Mouse (Mus musculus): ENCODE data around the gene Exd1. TPM values are rescaled to one million over a fixed set of nuclear protein-coding genes. Genes with fewer than 3 reads are reported as not detected.
"Not testable (repeated sequence)": the region's sequence is repeated elsewhere in the genome, so short reads cannot be mapped to it uniquely, and the experiment has no call there.

Exd1 gene
- polyA plus RNA-seq, 1 experiment, result 0.05 TPM

- TF ChIP-seq CEBPB (IDR thresholded peaks at IDR 0.05; ENCODE audit: low read depth), result no peak
- no peak for TF ChIP-seq MAX (IDR thresholded peaks at IDR 0.05)
- TF ChIP-seq MYOG (IDR thresholded peaks at IDR 0.05; ENCODE audit: control insufficient read depth, extremely low read depth, insufficient read length), result no peak
- no peak for TF ChIP-seq USF1 (IDR thresholded peaks at IDR 0.05; ENCODE audit: low read depth)
- TF ChIP-seq MYOD1 (IDR thresholded peaks at IDR 0.05; ENCODE audit: control insufficient read depth, insufficient read length, low read depth), result no peak
- TF ChIP-seq FOSL1 (IDR thresholded peaks at IDR 0.05; ENCODE audit: insufficient read depth, low read length, poor library complexity, severe bottlenecking), result no peak
- TF ChIP-seq CTCF (IDR thresholded peaks at IDR 0.05; ENCODE audit: control insufficient read depth, insufficient read depth, insufficient read length), result no peak
- Histone ChIP-seq H3K27me3 (ENCODE audit: control insufficient read depth, insufficient read depth, insufficient read length) (no peaks in the 10 kb centered on the region), H3K79me3 (ENCODE audit: low read depth) (no peaks in the 10 kb centered on the region), H3K4me3 (ENCODE audit: insufficient read depth, poor library complexity, severe bottlenecking) (no peak overlapping the region), H3ac (ENCODE audit: control insufficient read depth, insufficient read length, low read depth) (no peak overlapping the region), H3K79me2 (ENCODE audit: control insufficient read depth, insufficient read depth) (no peaks in the 10 kb centered on the region), H3K36me3 (ENCODE audit: control insufficient read depth, insufficient read depth) (no peaks in the 10 kb centered on the region)
Observed at GRCm38 (mm10) chr2:119512292-119512691, 35.1 kb downstream of the Exd1 start.

GRCm38 (mm10) chr2:119510856-119511255 is 36.6 kb downstream of the Exd1 start:
- Histone ChIP-seq H3K36me3 (ENCODE audit: control insufficient read depth, insufficient read depth) (no peaks in the 10 kb centered on the region), H3K27me3 (ENCODE audit: control insufficient read depth, insufficient read depth, insufficient read length) (no peaks in the 10 kb centered on the region), H3K4me3 (ENCODE audit: insufficient read depth, poor library complexity, severe bottlenecking) (no peak overlapping the region), H3K79me3 (ENCODE audit: low read depth) (no peaks in the 10 kb centered on the region), H3K79me2 (ENCODE audit: control insufficient read depth, insufficient read depth) (no peaks in the 10 kb centered on the region), H3ac (ENCODE audit: control insufficient read depth, insufficient read length, low read depth) (no peak overlapping the region)
- TF ChIP-seq MYOD1 (IDR thresholded peaks at IDR 0.05; ENCODE audit: control insufficient read depth, insufficient read length, low read depth), result no peak
- no peak for TF ChIP-seq MYOG (IDR thresholded peaks at IDR 0.05; ENCODE audit: control insufficient read depth, extremely low read depth, insufficient read length)
- no peak for TF ChIP-seq MAX (IDR thresholded peaks at IDR 0.05)

DNA sequence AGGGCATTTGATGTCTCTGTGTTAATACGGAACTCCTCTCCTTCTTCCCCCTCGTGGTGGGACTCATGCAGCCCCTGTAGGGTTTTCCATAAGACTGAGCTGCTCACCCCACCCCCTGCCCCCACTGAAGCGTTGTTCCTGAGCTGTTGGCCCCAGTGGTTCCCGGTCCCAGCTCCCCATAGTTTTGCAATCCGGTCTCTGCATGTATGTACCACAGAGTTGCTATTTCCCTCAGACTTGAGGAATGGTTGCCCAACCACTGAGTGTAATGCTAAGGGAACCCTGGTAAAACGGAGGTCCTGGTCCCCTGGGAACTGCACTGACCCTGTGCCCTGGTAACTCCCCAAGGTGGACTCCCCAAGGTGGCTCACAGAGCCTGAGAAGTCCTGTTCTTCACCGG is 38.9 kb downstream of the Exd1 start:
- H3K79me3 ChIP-seq (ENCODE audit: low read depth); H3K36me3 ChIP-seq (ENCODE audit: control insufficient read depth, insufficient read depth); H3K79me2 ChIP-seq (ENCODE audit: control insufficient read depth, insufficient read depth); H3K4me3 ChIP-seq (ENCODE audit: insufficient read depth, poor library complexity, severe bottlenecking); H3K27me3 ChIP-seq (ENCODE audit: control insufficient read depth, insufficient read depth, insufficient read length); H3ac ChIP-seq (ENCODE audit: control insufficient read depth, insufficient read length, low read depth): not testable (repeated sequence)

DNA sequence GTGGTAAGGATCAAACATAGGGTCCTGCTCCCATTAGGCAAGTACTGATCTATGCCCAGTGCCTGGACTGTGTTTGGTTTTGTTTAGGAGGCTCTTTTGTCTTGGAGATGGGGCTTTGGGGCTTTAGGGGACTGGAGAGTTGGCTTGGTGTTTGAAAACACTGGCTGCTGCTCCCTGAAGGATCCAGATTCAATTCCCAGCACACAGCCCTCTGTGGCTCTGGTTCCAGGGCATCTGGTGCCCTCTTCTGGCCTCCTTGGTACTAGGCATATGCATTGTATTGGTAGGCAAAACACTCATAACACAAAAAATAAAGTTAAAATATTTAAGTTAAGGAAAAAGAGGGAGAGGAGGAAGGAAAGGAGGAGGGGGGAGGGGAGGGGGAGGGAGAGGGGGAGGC is 40.3 kb downstream of the Exd1 start:
- H3K79me3 ChIP-seq (ENCODE audit: low read depth), result no peaks in the 10 kb centered on the region
- no peaks in the 10 kb centered on the region for H3K36me3 ChIP-seq (ENCODE audit: control insufficient read depth, insufficient read depth)
- TF ChIP-seq USF1 (IDR thresholded peaks at IDR 0.05; ENCODE audit: low read depth) (no peak), CTCF (IDR thresholded peaks at IDR 0.05; ENCODE audit: control insufficient read depth, insufficient read depth, insufficient read length) (no peak), MYOD1 (IDR thresholded peaks at IDR 0.05; ENCODE audit: control insufficient read depth, insufficient read length, low read depth) (no peak), CEBPB (IDR thresholded peaks at IDR 0.05; ENCODE audit: low read depth) (no peak), FOSL1 (IDR thresholded peaks at IDR 0.05; ENCODE audit: insufficient read depth, low read length, poor library complexity, severe bottlenecking) (no peak), MYOG (IDR thresholded peaks at IDR 0.05; ENCODE audit: control insufficient read depth, extremely low read depth, insufficient read length) (no peak), MAX (IDR thresholded peaks at IDR 0.05) (no peak)

GRCm38 (mm10) chr2:119500965-119501652 is 46.3 kb downstream of the Exd1 start:
- H3ac ChIP-seq (ENCODE audit: control insufficient read depth, insufficient read length, low read depth), result no peak overlapping the region
- H3K4me3 ChIP-seq (ENCODE audit: insufficient read depth, poor library complexity, severe bottlenecking), result no peak overlapping the region
- no peaks in the 10 kb centered on the region for H3K36me3 ChIP-seq (ENCODE audit: control insufficient read depth, insufficient read depth)
- peaks cover 11% of the 10 kb centered on the region for H3K27me3 ChIP-seq (ENCODE audit: control insufficient read depth, insufficient read depth, insufficient read length)
- no peaks in the 10 kb centered on the region for H3K79me3 ChIP-seq (ENCODE audit: low read depth)
- H3K79me2 ChIP-seq (ENCODE audit: control insufficient read depth, insufficient read depth), result no peaks in the 10 kb centered on the region
- TF ChIP-seq MAX (IDR thresholded peaks at IDR 0.05) (no peak), MYOG (IDR thresholded peaks at IDR 0.05; ENCODE audit: control insufficient read depth, extremely low read depth, insufficient read length) (no peak), MYOD1 (IDR thresholded peaks at IDR 0.05; ENCODE audit: control insufficient read depth, insufficient read length, low read depth) (no peak), CTCF (IDR thresholded peaks at IDR 0.05; ENCODE audit: control insufficient read depth, insufficient read depth, insufficient read length) (no peak)

More for the DNA sequence above, 40.3 kb downstream of the Exd1 start:
- no peak overlapping the region for H3K4me3 ChIP-seq (ENCODE audit: insufficient read depth, poor library complexity, severe bottlenecking)
- no peaks in the 10 kb centered on the region for H3K27me3 ChIP-seq (ENCODE audit: control insufficient read depth, insufficient read depth, insufficient read length)
- H3ac ChIP-seq (ENCODE audit: control insufficient read depth, insufficient read length, low read depth), result no peak overlapping the region
- no peaks in the 10 kb centered on the region for H3K79me2 ChIP-seq (ENCODE audit: control insufficient read depth, insufficient read depth)

GRCm38 (mm10) chr2:119498859-119499258 is 48.6 kb downstream of the Exd1 start:
- Histone ChIP-seq H3K79me3 (ENCODE audit: low read depth) (no peaks in the 10 kb centered on the region), H3K79me2 (ENCODE audit: control insufficient read depth, insufficient read depth) (no peaks in the 10 kb centered on the region), H3K27me3 (ENCODE audit: control insufficient read depth, insufficient read depth, insufficient read length) (peaks cover 11% of the 10 kb centered on the region), H3ac (ENCODE audit: control insufficient read depth, insufficient read length, low read depth) (no peak overlapping the region), H3K4me3 (ENCODE audit: insufficient read depth, poor library complexity, severe bottlenecking) (no peak overlapping the region), H3K36me3 (ENCODE audit: control insufficient read depth, insufficient read depth) (no peaks in the 10 kb centered on the region)
- no peak for TF ChIP-seq CTCF (IDR thresholded peaks at IDR 0.05; ENCODE audit: control insufficient read depth, insufficient read depth, insufficient read length)
- TF ChIP-seq CEBPB (IDR thresholded peaks at IDR 0.05; ENCODE audit: low read depth), result no peak
- no peak for TF ChIP-seq MYOD1 (IDR thresholded peaks at IDR 0.05; ENCODE audit: control insufficient read depth, insufficient read length, low read depth)
- no peak for TF ChIP-seq MAX (IDR thresholded peaks at IDR 0.05)
- no peak for TF ChIP-seq FOSL1 (IDR thresholded peaks at IDR 0.05; ENCODE audit: insufficient read depth, low read length, poor library complexity, severe bottlenecking)
- no peak for TF ChIP-seq USF1 (IDR thresholded peaks at IDR 0.05; ENCODE audit: low read depth)
- TF ChIP-seq MYOG (IDR thresholded peaks at IDR 0.05; ENCODE audit: control insufficient read depth, extremely low read depth, insufficient read length), result no peak
